Mouse (Mus musculus): ENCODE data around the gene Pak6. TPM values are rescaled to one million over a fixed set of nuclear protein-coding genes. Genes with fewer than 3 reads are reported as not detected.

The Pak6 gene
- total and polyA plus RNA-seq, 3 experiments: 0.05 to 0.73 (median 0.42) TPM

DNA sequence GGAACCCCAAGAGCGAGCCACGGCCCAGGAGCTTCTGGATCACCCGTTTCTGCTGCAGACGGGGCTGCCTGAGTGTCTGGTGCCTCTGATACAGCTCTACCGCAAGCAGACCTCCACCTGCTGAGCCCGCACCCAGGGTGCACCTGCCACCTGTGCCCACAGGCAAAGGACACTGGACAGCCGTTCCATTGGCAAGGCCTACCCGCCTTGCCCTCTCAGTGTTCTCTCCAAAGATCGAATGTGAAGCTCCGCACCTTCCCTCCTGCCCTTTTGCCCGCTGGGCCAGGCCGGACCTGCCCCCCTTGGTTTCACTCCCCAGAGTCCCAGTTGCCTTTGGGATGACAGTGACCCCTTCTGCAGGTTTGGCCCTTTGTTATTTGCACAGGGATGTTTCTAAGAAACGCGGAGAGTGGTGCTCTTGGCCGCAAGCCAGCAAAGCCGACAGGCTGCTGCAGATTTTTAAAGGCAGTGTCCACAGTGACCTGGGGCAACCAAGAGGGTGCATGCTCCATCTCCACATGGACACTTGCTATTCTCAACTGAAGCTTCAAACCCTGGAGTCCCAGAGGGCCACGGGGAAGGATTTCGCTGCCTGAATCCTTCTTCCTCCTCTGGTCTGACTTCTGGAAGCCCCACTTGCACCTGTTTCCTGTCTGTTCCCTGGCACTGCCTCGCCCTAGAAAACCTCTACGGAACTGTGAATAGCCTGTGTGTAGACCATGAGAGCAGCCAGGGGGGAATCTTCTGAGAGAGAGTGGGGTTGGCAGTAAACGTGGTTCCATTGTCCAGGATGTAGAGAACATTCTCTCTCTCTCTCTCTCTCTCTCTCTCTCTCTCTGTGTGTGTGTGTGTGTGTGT lies 33.6 kb downstream of the Pak6 start:
- Histone ChIP-seq H3K27me3 (replicated peaks) (no peaks in the 10 kb centered on the region), H3K27ac (ENCODE audit: insufficient read depth, low read depth) (no peak overlapping the region), H3K4me2 (ENCODE audit: insufficient read depth, low read depth, poor library complexity, severe bottlenecking) (no peak overlapping the region), H3K9ac (ENCODE audit: insufficient read depth, low read depth) (no peak overlapping the region), H3K9me3 (replicated peaks; ENCODE audit: low read length) (peaks cover 2% of the 10 kb centered on the region), H3K4me1 (ENCODE audit: control insufficient read depth in 1 of 2, insufficient read depth in 2 of 2) (peaks cover 0 to 13% of the 10 kb centered on the region in 2 experiments; a peak in 2 of 4 replicates), H3K36me3 (replicated peaks in 1 of 2; ENCODE audit: control insufficient read depth in 1 of 2, insufficient read depth in 1 of 2, low read length in 1 of 2) (no peaks in the 10 kb centered on the region), H3K4me3 (replicated peaks in 1 of 3; ENCODE audit: low read depth in 2 of 3, low read length in 2 of 3, poor library complexity in 1 of 3) (no peak overlapping the region), H3K79me2 (replicated peaks; ENCODE audit: control insufficient read depth, extremely low read depth, insufficient read depth, poor library complexity, severe bottlenecking) (no peaks in the 10 kb centered on the region)
- DNase-seq (ENCODE audit: extremely low read depth): no peak
- in situ Hi-C loops (cut with MboI; ENCODE audit: low pct_ligation_motif_present, low pct_unique_long_range_greater_than_20kb, low sequenced_read_pairs): no loop called here
- TF ChIP-seq POLR2A (IDR thresholded peaks at IDR 0.05; ENCODE audit: low read depth, low read length) (no peak), MEF2A (IDR thresholded peaks at IDR 0.05; ENCODE audit: borderline replicate concordance, low read depth, low read length) (no peak), RAD21 (IDR thresholded peaks at IDR 0.05; ENCODE audit: low read depth, low read length) (no peak), MAX (IDR thresholded peaks at IDR 0.05; ENCODE audit: low read length) (no peak)
- dilution Hi-C loops (cut with MboI; ENCODE audit: extremely low pct_ligation_motif_present, extremely low pct_unique_long_range_greater_than_20kb, low sequenced_read_pairs): no loop called here

DNA sequence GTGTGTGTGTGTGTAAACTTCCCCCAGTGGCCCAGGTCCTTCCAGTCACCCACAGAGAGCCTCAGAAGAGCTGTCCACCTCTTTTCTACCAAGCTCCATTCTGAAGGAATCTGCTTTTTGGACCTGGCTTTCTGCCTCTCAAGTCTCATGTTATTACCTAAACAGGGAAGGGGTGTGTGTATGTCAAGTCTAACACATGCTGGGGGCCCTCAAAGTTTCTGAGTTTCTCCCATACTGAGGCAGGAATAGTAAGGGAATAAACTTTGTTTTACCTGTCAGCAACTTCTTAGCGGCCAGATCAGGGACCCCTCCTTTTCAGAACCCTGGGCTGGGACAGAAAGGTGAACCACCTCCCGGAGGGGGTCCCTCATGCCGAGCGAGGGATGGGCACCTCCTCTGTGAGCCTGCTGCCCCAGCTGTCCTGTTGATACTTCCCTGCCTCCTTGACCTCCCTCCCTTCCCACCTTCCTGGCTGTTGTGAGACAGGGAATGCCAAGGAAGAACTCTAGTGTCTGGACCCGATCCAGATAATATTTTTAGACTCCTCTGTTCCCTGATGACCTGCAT lies 34.3 kb downstream of the Pak6 start:
- no peaks in the 10 kb centered on the region for H3K36me3 ChIP-seq (replicated peaks in 1 of 2; ENCODE audit: control insufficient read depth in 1 of 2, insufficient read depth in 1 of 2, low read length in 1 of 2)
- no peaks in the 10 kb centered on the region for H3K27me3 ChIP-seq (replicated peaks)
- in situ Hi-C loops (cut with MboI; ENCODE audit: low pct_ligation_motif_present, low pct_unique_long_range_greater_than_20kb, low sequenced_read_pairs) (no loop called here), dilution Hi-C loops (cut with MboI; ENCODE audit: extremely low pct_ligation_motif_present, extremely low pct_unique_long_range_greater_than_20kb, low sequenced_read_pairs) (no loop called here)
- TF ChIP-seq MEF2A (IDR thresholded peaks at IDR 0.05; ENCODE audit: borderline replicate concordance, low read depth, low read length): no peak
- no peak overlapping the region for H3K9ac ChIP-seq (ENCODE audit: insufficient read depth, low read depth)
- H3K4me1 ChIP-seq (ENCODE audit: control insufficient read depth in 1 of 2, insufficient read depth in 2 of 2): peaks cover 0 to 13% of the 10 kb centered on the region in 2 experiments; a peak in 2 of 4 replicates
- H3K4me2 ChIP-seq (ENCODE audit: insufficient read depth, low read depth, poor library complexity, severe bottlenecking): no peak overlapping the region
- no peak overlapping the region for H3K4me3 ChIP-seq (replicated peaks in 1 of 3; ENCODE audit: low read depth in 2 of 3, low read length in 2 of 3, poor library complexity in 1 of 3)
- no peak overlapping the region for H3K27ac ChIP-seq (ENCODE audit: insufficient read depth, low read depth)
- no peak for DNase-seq (ENCODE audit: extremely low read depth)
- no peaks in the 10 kb centered on the region for H3K79me2 ChIP-seq (replicated peaks; ENCODE audit: control insufficient read depth, extremely low read depth, insufficient read depth, poor library complexity, severe bottlenecking)
- H3K9me3 ChIP-seq (replicated peaks; ENCODE audit: low read length): peaks cover 7% of the 10 kb centered on the region

DNA sequence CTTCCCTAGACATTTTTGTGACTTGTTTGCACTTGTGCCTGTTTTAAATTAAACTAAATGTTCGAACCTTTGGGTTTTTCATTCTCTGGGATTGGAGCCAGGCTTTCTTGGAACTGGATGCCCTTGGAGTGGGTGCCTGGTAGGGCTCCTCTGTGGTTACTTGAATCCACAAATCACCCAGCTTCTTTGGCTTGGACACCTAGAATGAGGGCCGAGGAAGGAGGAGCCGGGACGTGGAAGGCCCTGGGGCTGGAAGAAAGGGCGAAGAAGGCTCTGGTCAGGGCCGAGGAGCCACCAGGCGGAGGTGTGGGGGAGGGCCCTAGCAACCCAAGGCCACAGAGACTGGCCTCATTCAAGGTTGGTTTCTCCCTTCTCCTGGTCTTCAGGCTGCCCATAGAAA lies 34.9 kb downstream of the Pak6 start:
- Histone ChIP-seq H3K27ac (ENCODE audit: insufficient read depth, low read depth) (no peak overlapping the region), H3K27me3 (replicated peaks) (no peaks in the 10 kb centered on the region), H3K36me3 (replicated peaks in 1 of 2; ENCODE audit: control insufficient read depth in 1 of 2, insufficient read depth in 1 of 2, low read length in 1 of 2) (no peaks in the 10 kb centered on the region), H3K79me2 (replicated peaks; ENCODE audit: control insufficient read depth, extremely low read depth, insufficient read depth, poor library complexity, severe bottlenecking) (no peaks in the 10 kb centered on the region), H3K4me2 (ENCODE audit: insufficient read depth, low read depth, poor library complexity, severe bottlenecking) (no peak overlapping the region), H3K4me3 (replicated peaks in 1 of 3; ENCODE audit: low read depth in 2 of 3, low read length in 2 of 3, poor library complexity in 1 of 3) (no peak overlapping the region), H3K9me3 (replicated peaks; ENCODE audit: low read length) (peaks cover 13% of the 10 kb centered on the region), H3K4me1 (ENCODE audit: control insufficient read depth in 1 of 2, insufficient read depth in 2 of 2) (peaks cover 0 to 10% of the 10 kb centered on the region in 2 experiments; a peak in 2 of 4 replicates), H3K9ac (ENCODE audit: insufficient read depth, low read depth) (no peak overlapping the region)
- DNase-seq (ENCODE audit: extremely low read depth): no peak
- dilution Hi-C loops (cut with MboI; ENCODE audit: extremely low pct_ligation_motif_present, extremely low pct_unique_long_range_greater_than_20kb, low sequenced_read_pairs): no loop called here
- in situ Hi-C loops (cut with MboI; ENCODE audit: low pct_ligation_motif_present, low pct_unique_long_range_greater_than_20kb, low sequenced_read_pairs): no loop called here
- TF ChIP-seq MYC (IDR thresholded peaks at IDR 0.05; ENCODE audit: low read depth, low read length) (no peak), PAX5 (IDR thresholded peaks at IDR 0.05; ENCODE audit: low read length) (no peak), ZC3H11A (IDR thresholded peaks at IDR 0.05; ENCODE audit: low read depth, low read length) (no peak), MEF2A (IDR thresholded peaks at IDR 0.05; ENCODE audit: borderline replicate concordance, low read depth, low read length) (no peak), JUND (conservative IDR thresholded peaks at IDR 0.05; ENCODE audit: low read depth, low read length) (no peak), USF2 (conservative IDR thresholded peaks at IDR 0.05; ENCODE audit: low read depth, low read length) (no peak)
